Mouse (Mus musculus) liver, embryonic 14.5 days (tissue): ENCODE measurements around the gene Atp2b4.

ENCODE experiments used
- CTCF ChIP-seq: IDR thresholded peaks from 2 replicates; pipeline ENCODE4 v1.5.1; 2016; ENCODE audit warnings: antibody characterized with exemption, low read depth, control low read depth
- EP300 ChIP-seq: IDR thresholded peaks from 2 replicates; pipeline ENCODE4 v1.6.1; 2016; ENCODE audit warnings: antibody characterized with exemption, low read depth

GRCm38 (mm10) chr1:133799686-133800445 is 975 bp downstream of the Atp2b4 start:
- TF ChIP-seq CTCF (no peak), EP300 (no peak)
